Mouse (Mus musculus): Measurements from ENCODE around the gene Pds5b. TPM values are rescaled to one million over a fixed set of nuclear protein-coding genes. Genes with fewer than 3 reads are reported as not detected.
"Not testable (repeated sequence)": the region's sequence is repeated elsewhere in the genome, so short reads cannot be mapped to it uniquely, and the experiment has no call there.

Pds5b gene
- polyA plus RNA-seq (2014; fragmentation: Nextera tagmentation; extraction: Ambion mirVana), result 38.2 and 46.7 TPM in 2 replicates

GRCm38 (mm10) chr5:150673153-150673835 lies at the start of gene Pds5b:
TSS of gene Pds5b (plus strand) at chr5:150673739.
- Histone ChIP-seq H3K27me3 (ENCODE audit: control insufficient read depth, insufficient read depth, low read length) (no peaks in the 10 kb centered on the region), H3K36me3 (ENCODE audit: control insufficient read depth, insufficient read depth, low read length) (no peaks in the 10 kb centered on the region), H3K27ac (replicated peaks; ENCODE audit: low read depth, low read length) (peak within 1 kb of the TSS; percentile 98), H3K4me2 (ENCODE audit: low read length) (peak within 1 kb of the TSS; percentile 61), H3K4me1 (ENCODE audit: control insufficient read depth, insufficient read depth, low read length) (peaks cover 19% of the 10 kb centered on the region), H3K9ac (replicated peaks; ENCODE audit: low read length) (peak within 1 kb of the TSS; percentile 91), H3K4me3 (replicated peaks; ENCODE audit: low read depth, low read length) (peak within 1 kb of the TSS; percentile 91), H3K9me3 (ENCODE audit: control insufficient read depth, low read length) (no peaks in the 10 kb centered on the region)
- 15% methylated on average over 48 of the region's 49 CpGs for WGBS
- DNase-seq, result peak; percentile 99
- peak; percentile 95 for ATAC-seq (ENCODE audit: low FRiP score, low TSS enrichment)

GRCm38 (mm10) chr5:150625528-150625927 lies 48.0 kb upstream of the Pds5b start:
- H3K9ac ChIP-seq (replicated peaks; ENCODE audit: low read length), result no peak overlapping the region
- ATAC-seq (ENCODE audit: low FRiP score, low TSS enrichment) (no peak), DNase-seq (no peak)
- no peaks in the 10 kb centered on the region for H3K36me3 ChIP-seq (ENCODE audit: control insufficient read depth, insufficient read depth, low read length)
- no peaks in the 10 kb centered on the region for H3K9me3 ChIP-seq (ENCODE audit: control insufficient read depth, low read length)
- no peaks in the 10 kb centered on the region for H3K27me3 ChIP-seq (ENCODE audit: control insufficient read depth, insufficient read depth, low read length)
- no peak overlapping the region for H3K4me2 ChIP-seq (ENCODE audit: low read length)
- 95% methylated on average over 7 of the region's 7 CpGs for WGBS
- no peak overlapping the region for H3K27ac ChIP-seq (replicated peaks; ENCODE audit: low read depth, low read length)
- H3K4me1 ChIP-seq (ENCODE audit: control insufficient read depth, insufficient read depth, low read length), result no peaks in the 10 kb centered on the region
- no peak overlapping the region for H3K4me3 ChIP-seq (replicated peaks; ENCODE audit: low read depth, low read length)

GRCm38 (mm10) chr5:150629272-150629671 lies 44.3 kb upstream of the Pds5b start:
- DNase-seq (no peak), ATAC-seq (ENCODE audit: low FRiP score, low TSS enrichment) (no peak)
- WGBS, result 97% methylated on average over 1 of the region's 1 CpGs

GRCm38 (mm10) chr5:150629692-150630091 lies 43.8 kb upstream of the Pds5b start:
- no peaks in the 10 kb centered on the region for H3K4me1 ChIP-seq (ENCODE audit: control insufficient read depth, insufficient read depth, low read length)
- no peaks in the 10 kb centered on the region for H3K27me3 ChIP-seq (ENCODE audit: control insufficient read depth, insufficient read depth, low read length)
- H3K4me2 ChIP-seq (ENCODE audit: low read length), result no peak overlapping the region
- H3K27ac ChIP-seq (replicated peaks; ENCODE audit: low read depth, low read length), result no peak overlapping the region
- no peaks in the 10 kb centered on the region for H3K36me3 ChIP-seq (ENCODE audit: control insufficient read depth, insufficient read depth, low read length)
- ATAC-seq (ENCODE audit: low FRiP score, low TSS enrichment) (no peak), DNase-seq (no peak)
- H3K4me3 ChIP-seq (replicated peaks; ENCODE audit: low read depth, low read length), result no peak overlapping the region
- no peak overlapping the region for H3K9ac ChIP-seq (replicated peaks; ENCODE audit: low read length)
- 96% methylated on average over 2 of the region's 2 CpGs for WGBS
- H3K9me3 ChIP-seq (ENCODE audit: control insufficient read depth, low read length), result no peaks in the 10 kb centered on the region

More at GRCm38 (mm10) chr5:150629272-150629671, 44.3 kb upstream of the Pds5b start:
- Histone ChIP-seq H3K27ac (replicated peaks; ENCODE audit: low read depth, low read length) (no peak overlapping the region), H3K27me3 (ENCODE audit: control insufficient read depth, insufficient read depth, low read length) (no peaks in the 10 kb centered on the region), H3K4me2 (ENCODE audit: low read length) (no peak overlapping the region), H3K36me3 (ENCODE audit: control insufficient read depth, insufficient read depth, low read length) (no peaks in the 10 kb centered on the region), H3K9ac (replicated peaks; ENCODE audit: low read length) (no peak overlapping the region), H3K9me3 (ENCODE audit: control insufficient read depth, low read length) (no peaks in the 10 kb centered on the region), H3K4me3 (replicated peaks; ENCODE audit: low read depth, low read length) (no peak overlapping the region), H3K4me1 (ENCODE audit: control insufficient read depth, insufficient read depth, low read length) (no peaks in the 10 kb centered on the region)

DNA sequence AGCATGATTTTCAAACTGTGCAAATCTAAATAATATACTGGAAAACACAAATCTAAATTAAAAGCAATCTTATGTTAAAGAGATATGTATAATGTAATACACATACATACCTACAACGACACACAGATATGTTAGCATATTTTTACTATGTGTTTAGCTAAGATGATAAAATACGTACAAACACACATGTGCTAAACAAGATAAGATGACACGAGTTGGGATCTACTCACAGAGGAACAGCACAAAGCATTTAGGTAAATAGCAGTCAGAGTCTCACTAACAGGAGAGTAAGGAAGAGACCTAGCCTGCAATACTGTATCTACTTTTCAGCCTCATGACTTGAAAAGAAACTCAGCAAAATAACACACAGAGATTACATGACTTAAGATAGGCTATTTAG lies 32.1 kb upstream of the Pds5b start:
- 92% methylated on average over 3 of the region's 3 CpGs for WGBS
- H3K9ac ChIP-seq (replicated peaks; ENCODE audit: low read length), result no peak overlapping the region

DNA sequence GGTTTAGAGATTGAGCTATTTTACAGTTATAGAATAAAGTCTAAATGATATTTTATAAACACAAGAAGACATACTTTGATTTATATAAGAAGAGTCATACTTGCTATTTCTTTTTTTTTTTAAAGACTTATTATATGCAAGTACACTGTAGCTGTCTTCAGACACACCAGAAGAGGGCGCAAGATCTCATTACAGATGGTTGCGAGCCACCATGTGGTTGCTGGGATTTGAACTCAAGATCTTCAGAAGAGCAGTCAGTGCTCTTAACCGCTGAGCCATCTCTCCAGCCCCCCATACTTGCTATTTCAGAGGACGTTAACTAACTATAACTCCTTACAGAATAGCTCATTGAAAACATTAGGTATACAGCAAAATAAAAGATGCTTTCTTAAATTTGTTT lies 30.1 kb upstream of the Pds5b start:
- peaks cover 34% of the 10 kb centered on the region for H3K36me3 ChIP-seq (ENCODE audit: control insufficient read depth, insufficient read depth, low read length)
- not testable (repeated sequence) for H3K9ac ChIP-seq (replicated peaks; ENCODE audit: low read length); H3K4me2 ChIP-seq (ENCODE audit: low read length); DNase-seq; H3K4me3 ChIP-seq (replicated peaks; ENCODE audit: low read depth, low read length); H3K9me3 ChIP-seq (ENCODE audit: control insufficient read depth, low read length); H3K27me3 ChIP-seq (ENCODE audit: control insufficient read depth, insufficient read depth, low read length); H3K4me1 ChIP-seq (ENCODE audit: control insufficient read depth, insufficient read depth, low read length); H3K27ac ChIP-seq (replicated peaks; ENCODE audit: low read depth, low read length); ATAC-seq (ENCODE audit: low FRiP score, low TSS enrichment)
- 95% methylated on average over 4 of the region's 4 CpGs for WGBS

More for the DNA sequence above, 32.1 kb upstream of the Pds5b start:
- Histone ChIP-seq H3K4me3 (replicated peaks; ENCODE audit: low read depth, low read length) (no peak overlapping the region), H3K9me3 (ENCODE audit: control insufficient read depth, low read length) (no peaks in the 10 kb centered on the region), H3K27ac (replicated peaks; ENCODE audit: low read depth, low read length) (no peak overlapping the region), H3K27me3 (ENCODE audit: control insufficient read depth, insufficient read depth, low read length) (no peaks in the 10 kb centered on the region), H3K4me2 (ENCODE audit: low read length) (no peak overlapping the region), H3K36me3 (ENCODE audit: control insufficient read depth, insufficient read depth, low read length) (peaks cover 43% of the 10 kb centered on the region), H3K4me1 (ENCODE audit: control insufficient read depth, insufficient read depth, low read length) (no peaks in the 10 kb centered on the region)
- no peak for ATAC-seq (ENCODE audit: low FRiP score, low TSS enrichment)
- DNase-seq, result no peak

- ATAC-seq (ENCODE audit: low FRiP score, low TSS enrichment), result no peak
- H3K36me3 ChIP-seq (ENCODE audit: control insufficient read depth, insufficient read depth, low read length), result peaks cover 33% of the 10 kb centered on the region
- WGBS, result 93% methylated on average over 4 of the region's 4 CpGs
These were observed 28.6 kb upstream of the Pds5b start for GRCm38 (mm10) chr5:150644926-150645325.

GRCm38 (mm10) chr5:150652578-150652977 lies 21.0 kb upstream of the Pds5b start:
- Histone ChIP-seq H3K36me3 (ENCODE audit: control insufficient read depth, insufficient read depth, low read length) (peaks cover 7% of the 10 kb centered on the region), H3K27ac (replicated peaks; ENCODE audit: low read depth, low read length) (no peak overlapping the region), H3K4me2 (ENCODE audit: low read length) (no peak overlapping the region), H3K4me1 (ENCODE audit: control insufficient read depth, insufficient read depth, low read length) (peaks cover under 1% of the 10 kb centered on the region; the same call in 1 of the 2 replicates), H3K4me3 (replicated peaks; ENCODE audit: low read depth, low read length) (no peak overlapping the region), H3K27me3 (ENCODE audit: control insufficient read depth, insufficient read depth, low read length) (no peaks in the 10 kb centered on the region), H3K9me3 (ENCODE audit: control insufficient read depth, low read length) (no peaks in the 10 kb centered on the region), H3K9ac (replicated peaks; ENCODE audit: low read length) (no peak overlapping the region)
- DNase-seq (no peak), ATAC-seq (ENCODE audit: low FRiP score, low TSS enrichment) (no peak)
- 95% methylated on average over 2 of the region's 2 CpGs for WGBS

More at GRCm38 (mm10) chr5:150644926-150645325, 28.6 kb upstream of the Pds5b start:
- Histone ChIP-seq H3K27ac (replicated peaks; ENCODE audit: low read depth, low read length) (no peak overlapping the region), H3K4me1 (ENCODE audit: control insufficient read depth, insufficient read depth, low read length) (no peaks in the 10 kb centered on the region), H3K9me3 (ENCODE audit: control insufficient read depth, low read length) (no peaks in the 10 kb centered on the region), H3K4me2 (ENCODE audit: low read length) (no peak overlapping the region), H3K9ac (replicated peaks; ENCODE audit: low read length) (no peak overlapping the region), H3K27me3 (ENCODE audit: control insufficient read depth, insufficient read depth, low read length) (no peaks in the 10 kb centered on the region), H3K4me3 (replicated peaks; ENCODE audit: low read depth, low read length) (no peak overlapping the region)
- no peak for DNase-seq

GRCm38 (mm10) chr5:150654548-150654947 lies 19.0 kb upstream of the Pds5b start:
- H3K4me1 ChIP-seq (ENCODE audit: control insufficient read depth, insufficient read depth, low read length), result peaks cover 15% of the 10 kb centered on the region
- no peaks in the 10 kb centered on the region for H3K27me3 ChIP-seq (ENCODE audit: control insufficient read depth, insufficient read depth, low read length)
- no peak overlapping the region for H3K27ac ChIP-seq (replicated peaks; ENCODE audit: low read depth, low read length)

More at GRCm38 (mm10) chr5:150654548-150654947, 19.0 kb upstream of the Pds5b start:
- H3K4me2 ChIP-seq (ENCODE audit: low read length), result no peak overlapping the region
- ATAC-seq (ENCODE audit: low FRiP score, low TSS enrichment), result no peak
- no peaks in the 10 kb centered on the region for H3K9me3 ChIP-seq (ENCODE audit: control insufficient read depth, low read length)
- H3K9ac ChIP-seq (replicated peaks; ENCODE audit: low read length), result no peak overlapping the region
- H3K4me3 ChIP-seq (replicated peaks; ENCODE audit: low read depth, low read length), result no peak overlapping the region
- peaks cover 8% of the 10 kb centered on the region; the same call in 1 of the 2 replicates for H3K36me3 ChIP-seq (ENCODE audit: control insufficient read depth, insufficient read depth, low read length)
- no peak for DNase-seq

Measured in midbrain, embryonic 14.5 days (tissue).